Comparison of ENCODE assay signal across 8 mouse cellular contexts in genomic region chr11:107859288-107859687, GRCm38 (mm10). TPM values are rescaled to one million over a fixed set of nuclear protein-coding genes. Genes with fewer than 3 reads are reported as not detected.
A peak's percentile ranks its signal among the peaks of the same experiment; 100 is the strongest.
DNase-seq lines count a peak whose midpoint lies in the region.

No protein-coding gene starts in this region.

- DNase-seq in gastrocnemius, adult 18-20 months (ENCODE audit: low spot score) = peak; percentile 31
- DNase-seq in gastrocnemius, postnatal 25 days = no peak
- peak; percentile 23 for DNase-seq in urinary bladder, postnatal 14 days (ENCODE audit: low spot score)
- DNase-seq in urinary bladder, postnatal 10 days (ENCODE audit: low spot score) = no peak
- peak; percentile 55 to 61 for DNase-seq in cerebellum, postnatal 36 days
- DNase-seq in hindlimb bud, embryonic 11.5 days (ENCODE audit: extremely low spot score, low read depth, low spot score) = peak; percentile 64
- DNase-seq in lung, postnatal 10 days = peak; percentile 66
- peak; percentile 54 for DNase-seq in telencephalon, adult 2 months (ENCODE audit: low read depth, low spot score)

RNA-seq across cellular contexts. Expression of gene Cacng5, which starts 55.6 kb away (rescaled TPM):
- total RNA-seq in gastrocnemius, adult 18-20 months (2021) = not detected
- under 1 TPM in 1 of 2 experiments, not detected in 1; 0.08 TPM for total RNA-seq in gastrocnemius, postnatal 25 days (2021)

Comparison
In these comparisons a context has a peak if more than half of its experiments do, and no peak if none do; other contexts are left out.
1. DNase-seq: peak in gastrocnemius, adult 18-20 months (single experiment), urinary bladder, postnatal 14 days (single experiment), cerebellum, postnatal 36 days (2 of 2), hindlimb bud, embryonic 11.5 days (single experiment), lung, postnatal 10 days (single experiment) and telencephalon, adult 2 months (single experiment); none in gastrocnemius, postnatal 25 days (single experiment) and urinary bladder, postnatal 10 days (single experiment).